In genomic region chr6:64973968-64974367, GRCm38 (mm10) we compare ENCODE assay signal across 8 mouse cellular contexts.
DNase-seq lines count a peak whose midpoint lies in the region; ATAC-seq and TF ChIP-seq lines count a peak whose summit lies in the region.
"Had no signal": no experiment of that assay in that cellular context is flagged by ENCODE, and none has a peak within 500 bp of the region (broad histone marks: within the 10 kb centered on the region; RNA-seq: fewer than 3 reads in every experiment).

No protein-coding gene starts in this region.

- no peaks in the 10 kb centered on the region for H3K4me1 ChIP-seq in hindbrain, postnatal 0 days (ENCODE audit: insufficient read depth, low read length)
- no peaks in the 10 kb centered on the region for H3K4me1 ChIP-seq in hindbrain, embryonic 12.5 days
- H3K4me1 ChIP-seq in E14TG2a.4 (replicated peaks; ENCODE audit: low read depth, low read length): no peaks in the 10 kb centered on the region
- H3K4me1 ChIP-seq in lung, postnatal 0 days (ENCODE audit: insufficient read depth, low read depth, low read length): no peaks in the 10 kb centered on the region
- H3K4me1 ChIP-seq: limb, embryonic 12.5 days had no signal

- no peak overlapping the region for H3K27ac ChIP-seq in hindbrain, postnatal 0 days
- H3K27ac ChIP-seq in hindbrain, embryonic 12.5 days: no peak overlapping the region
- H3K27ac ChIP-seq in lung, postnatal 0 days (ENCODE audit: low read length): no peak overlapping the region
- H3K27ac ChIP-seq: limb, embryonic 12.5 days had no signal

- H3K9me3 ChIP-seq in hindbrain, postnatal 0 days (ENCODE audit: low read length): no peaks in the 10 kb centered on the region
- no peaks in the 10 kb centered on the region for H3K9me3 ChIP-seq in hindbrain, embryonic 12.5 days (replicated peaks)
- H3K9me3 ChIP-seq in E14TG2a.4 (ENCODE audit: low read length): no peaks in the 10 kb centered on the region; the same call in 1 of the 2 replicates
- H3K9me3 ChIP-seq in lung, postnatal 0 days (ENCODE audit: low read length): no peaks in the 10 kb centered on the region
- H3K9me3 ChIP-seq: limb, embryonic 12.5 days had no signal

- ATAC-seq in hindbrain, postnatal 0 days: no peak
- ATAC-seq in hindbrain, embryonic 12.5 days (ENCODE audit: low FRiP score): no peak
- ATAC-seq in common myeloid progenitor, adult 5-6 weeks (replicated peaks; ENCODE audit: low read depth, poor library complexity, severe bottlenecking): peak; percentile 88
- ATAC-seq in lung, postnatal 0 days: no peak

- WGBS in hindbrain, postnatal 0 days: 36% methylated on average over 2 of the region's 2 CpGs
- 34% methylated on average over 2 of the region's 2 CpGs for WGBS in hindbrain, embryonic 12.5 days
- 25% methylated on average over 2 of the region's 2 CpGs for whole genome bisulfite sequencing in lung, postnatal 0 days

- H3K9ac ChIP-seq in hindbrain, postnatal 0 days (replicated peaks; ENCODE audit: low read length): no peak overlapping the region
- H3K9ac ChIP-seq in hindbrain, embryonic 12.5 days: no peak overlapping the region
- no peak overlapping the region for H3K9ac ChIP-seq in lung, postnatal 0 days (replicated peaks; ENCODE audit: low read depth)
- H3K9ac ChIP-seq: limb, embryonic 12.5 days had no signal

- no peak overlapping the region for H3K4me3 ChIP-seq in hindbrain, postnatal 0 days (ENCODE audit: low read length)
- H3K4me3 ChIP-seq in hindbrain, embryonic 12.5 days: no peak overlapping the region
- H3K4me3 ChIP-seq in E14TG2a.4 (replicated peaks; ENCODE audit: low read length): no peak overlapping the region
- no peak overlapping the region for H3K4me3 ChIP-seq in lung, postnatal 0 days (ENCODE audit: low read depth, low read length)
- H3K4me3 ChIP-seq: limb, embryonic 12.5 days had no signal

- TF ChIP-seq CTCF in hindbrain, postnatal 0 days (IDR thresholded peaks at IDR 0.05; ENCODE audit: low read depth): peak; percentile 34; the same call in 1 of the 2 replicates
- peak; percentile 59 for TF ChIP-seq CTCF in E14TG2a.4 (conservative IDR thresholded peaks at IDR 0.05; ENCODE audit: low read length)
- TF ChIP-seq CTCF in lung, postnatal 0 days (IDR thresholded peaks at IDR 0.05): peak; percentile 54

- H3K27me3 ChIP-seq in hindbrain, postnatal 0 days (ENCODE audit: insufficient read depth, low read length): no peaks in the 10 kb centered on the region
- no peaks in the 10 kb centered on the region for H3K27me3 ChIP-seq in hindbrain, embryonic 12.5 days
- no peaks in the 10 kb centered on the region for H3K27me3 ChIP-seq in E14TG2a.4 (ENCODE audit: insufficient read depth, low read length)
- H3K27me3 ChIP-seq in lung, postnatal 0 days (replicated peaks; ENCODE audit: insufficient read depth, low read length): no peaks in the 10 kb centered on the region
- H3K27me3 ChIP-seq: limb, embryonic 12.5 days had no signal

- no peak for TF ChIP-seq EP300 in lung, postnatal 0 days (IDR thresholded peaks at IDR 0.05)

- no peak overlapping the region for H3K4me2 ChIP-seq in hindbrain, postnatal 0 days (ENCODE audit: low read depth, low read length)
- H3K4me2 ChIP-seq in hindbrain, embryonic 12.5 days (replicated peaks): no peak overlapping the region
- no peak overlapping the region for H3K4me2 ChIP-seq in lung, postnatal 0 days (replicated peaks; ENCODE audit: low read depth, low read length)
- H3K4me2 ChIP-seq: limb, embryonic 12.5 days had no signal

- no peaks in the 10 kb centered on the region for H3K36me3 ChIP-seq in hindbrain, postnatal 0 days (ENCODE audit: insufficient read depth, low read length)
- no peaks in the 10 kb centered on the region for H3K36me3 ChIP-seq in hindbrain, embryonic 12.5 days
- H3K36me3 ChIP-seq in E14TG2a.4 (ENCODE audit: insufficient read depth, low read length): no peaks in the 10 kb centered on the region
- no peaks in the 10 kb centered on the region for H3K36me3 ChIP-seq in lung, postnatal 0 days (ENCODE audit: insufficient read depth, low read length)
- H3K36me3 ChIP-seq: limb, embryonic 12.5 days had no signal

- no peak for DNase-seq in hindbrain, postnatal 0 days (ENCODE audit: low spot score)
- peak; percentile 53 for DNase-seq in 3T3-L1 (ENCODE audit: low read depth, low spot score)
- no peak for DNase-seq in lung, postnatal 0 days (ENCODE audit: low spot score)
- no peak for DNase-seq in yolk sac, embryonic 10.5 days (ENCODE audit: low spot score)
